Mouse (Mus musculus) small intestine, adult 2 months (tissue): Measurements from ENCODE around the gene Plekhm3.

Experiments used
- CTCF ChIP-seq: fragments of 200-500 bp; IDR thresholded peaks from 2 replicates; pipeline ENCODE4 v1.5.1; 2012; ENCODE audit warnings: low read depth, mild to moderate bottlenecking, control low read depth, inconsistent platforms, low read length, moderate library complexity, mixed read lengths; ENCODE audit not compliant: insufficient replicate concordance, insufficient read length; ENCODE audit errors: extremely low read depth
- POLR2A ChIP-seq: fragments of 200-500 bp; IDR thresholded peaks from 2 replicates; pipeline ENCODE4 v1.6.1; 2012; ENCODE audit warnings: low read depth, mild to moderate bottlenecking, control low read depth, inconsistent platforms, low read length, moderate library complexity

DNA sequence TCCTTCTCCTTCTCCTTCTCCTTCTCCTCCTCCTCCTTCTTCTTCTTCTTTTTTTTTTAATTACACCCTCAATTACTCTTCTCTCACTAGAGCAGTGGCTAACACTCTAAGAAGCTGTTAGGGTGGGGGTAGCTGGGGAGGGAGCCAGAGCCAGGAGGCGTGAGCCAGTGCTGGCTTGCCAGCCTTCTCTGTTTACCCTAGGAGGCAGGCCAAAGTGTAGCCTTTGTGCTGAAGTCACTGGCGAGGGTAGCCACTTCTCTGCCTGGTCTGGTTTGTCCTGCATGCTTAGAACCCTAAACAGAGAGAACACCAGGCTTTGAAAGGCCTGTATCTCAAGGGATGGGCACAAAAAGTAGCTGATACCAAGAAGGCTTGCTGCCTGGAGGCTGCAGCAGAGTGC, 199.4 kb downstream of the Plekhm3 start:
- TF ChIP-seq CTCF (no peak), POLR2A (no peak)
